Mouse (Mus musculus): ENCODE results near the gene Fat2. TPM values are rescaled to one million over a fixed set of nuclear protein-coding genes. Genes with fewer than 3 reads are reported as not detected.

Fat2 gene
- total RNA-seq, 2 experiments from 2014 or later = not detected

GRCm38 (mm10) chr11:55204602-55205001 lies 131.8 kb downstream of the Fat2 start:
- peak; percentile 46 for ATAC-seq (replicated peaks; ENCODE audit: low FRiP score, poor library complexity, severe bottlenecking)

GRCm38 (mm10) chr11:55204159-55204596 lies 132.2 kb downstream of the Fat2 start, which contains the start of gene Slc36a1:
Slc36a1 (plus strand) TSS chr11:55204350.
- ATAC-seq (replicated peaks; ENCODE audit: low FRiP score, poor library complexity, severe bottlenecking) = peak; percentile 94

Other genes starting within 250 kb of the Fat2 start
- gene Gm2a, start 238.4 kb downstream of the Fat2 start, total RNA-seq (2015; ENCODE audit: low replicate concordance) = 23.4 and 24.7 TPM in 2 replicates
- gene Gm2a, start 238.4 kb downstream of the Fat2 start, total RNA-seq (2017; ENCODE audit: low replicate concordance) = 13.7 and 17.2 TPM in 2 replicates
- gene Slc36a3, start 184.9 kb downstream of the Fat2 start, total RNA-seq (2015; ENCODE audit: low replicate concordance) = not detected in 2 replicates
- gene Slc36a3, start 184.9 kb downstream of the Fat2 start, total RNA-seq (2017; ENCODE audit: low replicate concordance) = not detected in 2 replicates
- gene Slc36a2, start 151.5 kb downstream of the Fat2 start, total RNA-seq (2015; ENCODE audit: low replicate concordance) = not detected in 2 replicates
- 0.34 TPM in 1 of 2 replicates, not detected in the other for gene Slc36a2, start 151.5 kb downstream of the Fat2 start, total RNA-seq (2017; ENCODE audit: low replicate concordance)
- 2.5 and 4.6 TPM in 2 replicates for gene Slc36a1, start 132.2 kb downstream of the Fat2 start, total RNA-seq (2015; ENCODE audit: low replicate concordance)
- 1.7 and 1.8 TPM in 2 replicates for gene Slc36a1, start 132.2 kb downstream of the Fat2 start, total RNA-seq (2017; ENCODE audit: low replicate concordance)
- gene Sparc, start 86.6 kb upstream of the Fat2 start, total RNA-seq (2015; ENCODE audit: low replicate concordance) = 1.7 TPM in 2 replicates
- 0.85 and 0.98 TPM in 2 replicates for gene Sparc, start 86.6 kb upstream of the Fat2 start, total RNA-seq (2017; ENCODE audit: low replicate concordance)
- gene Atox1, start 124.7 kb upstream of the Fat2 start, total RNA-seq (2015; ENCODE audit: low replicate concordance) = 25.9 and 45.8 TPM in 2 replicates
- 18.7 and 20.2 TPM in 2 replicates for gene Atox1, start 124.7 kb upstream of the Fat2 start, total RNA-seq (2017; ENCODE audit: low replicate concordance)
- 13.3 and 18.2 TPM in 2 replicates for gene G3bp1, start 133.1 kb upstream of the Fat2 start, total RNA-seq (2015; ENCODE audit: low replicate concordance)
- 19.0 and 20.9 TPM in 2 replicates for gene G3bp1, start 133.1 kb upstream of the Fat2 start, total RNA-seq (2017; ENCODE audit: low replicate concordance)